Mouse (Mus musculus): ENCODE data around the gene Krt78. TPM values are rescaled to one million over a fixed set of nuclear protein-coding genes. Genes with fewer than 3 reads are reported as not detected.

Krt78 gene
- total and polyA plus RNA-seq, 3 experiments: not detected

Other genes starting within 250 kb of the Krt78 start
- gene Krt5, start 241.4 kb downstream of the Krt78 start, total RNA-seq (2021): not detected
- 0.06 TPM in 1 of 2 replicates, not detected in the other for gene Krt5, start 241.4 kb downstream of the Krt78 start, polyA plus RNA-seq (2012; rRNA removed)
- gene Krt71, start 211.2 kb downstream of the Krt78 start, total RNA-seq (2021): not detected
- gene Krt71, start 211.2 kb downstream of the Krt78 start, polyA plus RNA-seq (2012; rRNA removed): not detected in 2 replicates
- gene Krt72, start 167.8 kb downstream of the Krt78 start, total RNA-seq (2021): not detected
- not detected in 2 replicates for gene Krt72, start 167.8 kb downstream of the Krt78 start, polyA plus RNA-seq (2012; rRNA removed)
- not detected for gene Krt73, start 151.9 kb downstream of the Krt78 start, total RNA-seq (2021)
- gene Krt73, start 151.9 kb downstream of the Krt78 start, polyA plus RNA-seq (2012; rRNA removed): not detected in 2 replicates
- not detected for gene Krt2, start 136.1 kb downstream of the Krt78 start, total RNA-seq (2021)
- not detected in 2 replicates for gene Krt2, start 136.1 kb downstream of the Krt78 start, polyA plus RNA-seq (2012; rRNA removed)
- under 1 TPM; 0.10 to 0.17 TPM for gene Krt1, start 103.5 kb downstream of the Krt78 start, total RNA-seq (2021)
- 0.68 and 1.2 TPM in 2 replicates for gene Krt1, start 103.5 kb downstream of the Krt78 start, polyA plus RNA-seq (2012; rRNA removed)
- not detected for gene Krt77, start 84.6 kb downstream of the Krt78 start, total RNA-seq (2021)
- not detected in 2 replicates for gene Krt77, start 84.6 kb downstream of the Krt78 start, polyA plus RNA-seq (2012; rRNA removed)
- not detected for gene Krt76, start 61.4 kb downstream of the Krt78 start, total RNA-seq (2021)
- not detected in 2 replicates for gene Krt76, start 61.4 kb downstream of the Krt78 start, polyA plus RNA-seq (2012; rRNA removed)
- not detected for gene Krt4, start 29.6 kb downstream of the Krt78 start, total RNA-seq (2021)
- 0.08 and 0.33 TPM in 2 replicates for gene Krt4, start 29.6 kb downstream of the Krt78 start, polyA plus RNA-seq (2012; rRNA removed)
- 1 to 10 TPM; 1.1 to 2.3 TPM for gene Krt79, start 14.0 kb downstream of the Krt78 start, total RNA-seq (2021)
- 0.26 and 1.8 TPM in 2 replicates for gene Krt79, start 14.0 kb downstream of the Krt78 start, polyA plus RNA-seq (2012; rRNA removed)
- 1 to 10 TPM; 1.7 TPM for gene Krt8, start 50.2 kb upstream of the Krt78 start, total RNA-seq (2021)
- 0.62 and 1.1 TPM in 2 replicates for gene Krt8, start 50.2 kb upstream of the Krt78 start, polyA plus RNA-seq (2012; rRNA removed)
- gene Krt18, start 73.9 kb upstream of the Krt78 start, total RNA-seq (2021): 1 to 10 TPM; 1.6 to 2.5 TPM
- 0.61 and 1.1 TPM in 2 replicates for gene Krt18, start 73.9 kb upstream of the Krt78 start, polyA plus RNA-seq (2012; rRNA removed)
- gene Eif4b, start 119.5 kb upstream of the Krt78 start, total RNA-seq (2021): 100 to 1,000 TPM; 230 to 238 TPM
- gene Eif4b, start 119.5 kb upstream of the Krt78 start, polyA plus RNA-seq (2012; rRNA removed): 28.8 and 43.7 TPM in 2 replicates
- 10 to 100 TPM; 75.2 to 91.8 TPM for gene Tns2, start 146.1 kb upstream of the Krt78 start, total RNA-seq (2021)
- gene Tns2, start 146.1 kb upstream of the Krt78 start, polyA plus RNA-seq (2012; rRNA removed): 101 and 107 TPM in 2 replicates
- gene Spryd3, start 181.9 kb upstream of the Krt78 start, total RNA-seq (2021): 10 to 100 TPM; 27.4 to 48.9 TPM
- gene Spryd3, start 181.9 kb upstream of the Krt78 start, polyA plus RNA-seq (2012; rRNA removed): 38.3 and 48.4 TPM in 2 replicates
- gene Igfbp6, start 190.1 kb upstream of the Krt78 start, total RNA-seq (2021): 10 to 100 TPM; 37.7 to 71.0 TPM
- gene Igfbp6, start 190.1 kb upstream of the Krt78 start, polyA plus RNA-seq (2012; rRNA removed): 65.0 and 78.9 TPM in 2 replicates
- gene Soat2, start 196.2 kb upstream of the Krt78 start, total RNA-seq (2021): under 1 TPM; 0.35 to 0.49 TPM
- gene Soat2, start 196.2 kb upstream of the Krt78 start, polyA plus RNA-seq (2012; rRNA removed): 0.88 and 0.92 TPM in 2 replicates
- 10 to 100 TPM; 48.6 to 60.7 TPM for gene Zfp740, start 249.0 kb upstream of the Krt78 start, total RNA-seq (2021)
- gene Zfp740, start 249.0 kb upstream of the Krt78 start, polyA plus RNA-seq (2012; rRNA removed): 13.9 and 14.4 TPM in 2 replicates

Data from adrenal gland, adult 2 months (tissue).